Mouse (Mus musculus): ENCODE measurements at regions not wholly inside any gene's neighbourhood (a gene's known extent, or its start where the extent isn't known, plus 50 kb on each side); places are given as distances from the start of the nearest gene placed in this dataset.

DNA sequence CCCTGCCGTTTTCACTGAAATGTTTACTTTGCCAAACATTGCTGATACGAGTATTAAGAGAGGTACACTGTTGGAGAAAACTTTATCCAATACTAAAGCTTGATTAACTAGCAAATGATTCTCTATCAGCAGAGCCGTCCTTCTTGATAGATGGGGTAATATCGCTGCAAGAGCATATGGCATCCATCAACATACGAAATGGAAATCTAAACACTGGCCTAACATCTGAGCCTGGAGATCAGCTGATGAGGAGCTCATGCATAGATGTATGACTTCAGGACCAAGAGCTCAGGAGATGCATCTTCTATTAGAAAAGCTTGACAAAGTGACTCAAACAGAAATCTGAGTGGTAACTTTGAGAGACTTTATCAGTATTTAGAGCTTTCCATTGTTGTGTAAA is 666.5 kb downstream of the Defb40 start:
- H3K4me2 ChIP-seq (ENCODE audit: low read length): no peak overlapping the region
- ATAC-seq (ENCODE audit: insufficient number of reproducible peaks, insufficient read depth, low FRiP score, low read depth): no peak
- 69% methylated on average over 5 of the region's 5 CpGs for WGBS

DNA sequence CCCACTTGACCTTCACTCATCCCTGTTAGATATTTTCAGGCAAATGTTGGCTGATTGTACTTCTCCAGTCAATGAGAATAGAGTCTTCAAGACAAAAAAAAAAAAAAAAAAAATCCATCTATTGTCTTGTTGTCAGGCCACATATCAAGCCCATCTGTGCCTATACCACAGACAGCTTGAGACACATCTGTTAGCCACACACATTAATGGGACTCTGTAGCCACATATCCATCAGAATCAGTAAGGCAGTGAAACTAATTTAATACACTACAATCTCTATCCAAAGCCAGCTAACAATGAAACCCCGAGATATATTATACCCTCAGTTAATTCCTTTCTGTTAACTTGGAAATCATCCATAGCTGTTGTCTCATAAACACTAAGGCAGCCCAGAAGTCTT is 667.1 kb downstream of the Defb40 start:
- Histone ChIP-seq H3K4me3 (ENCODE audit: control insufficient read depth in 1 of 2, insufficient read depth in 1 of 2, low read depth in 1 of 2, low read length in 2 of 2) (no peak overlapping the region), H3K4me2 (ENCODE audit: low read length) (no peak overlapping the region), H3K27me3 (ENCODE audit: control insufficient read depth, insufficient read depth, low read length) (no peaks in the 10 kb centered on the region), H3K9me3 (ENCODE audit: control insufficient read depth, low read length) (no peaks in the 10 kb centered on the region), H3K9ac (ENCODE audit: low read length) (no peak overlapping the region), H3K27ac (replicated peaks in 1 of 2; ENCODE audit: control insufficient read depth in 1 of 2, insufficient read depth in 1 of 2, low read depth in 2 of 2, low read length in 2 of 2) (no peak overlapping the region), H3K4me1 (ENCODE audit: control insufficient read depth in 2 of 2, insufficient read depth in 2 of 2, low read length in 2 of 2) (no peaks in the 10 kb centered on the region), H3K36me3 (ENCODE audit: control insufficient read depth, insufficient read depth, low read length) (no peaks in the 10 kb centered on the region)
- WGBS: 88% methylated on average over 1 of the region's 1 CpGs
- no peak for ATAC-seq (ENCODE audit: insufficient number of reproducible peaks, insufficient read depth, low FRiP score, low read depth)

More for the DNA sequence above, 666.5 kb downstream of the Defb40 start:
- H3K27ac ChIP-seq (replicated peaks in 1 of 2; ENCODE audit: control insufficient read depth in 1 of 2, insufficient read depth in 1 of 2, low read depth in 2 of 2, low read length in 2 of 2): no peak overlapping the region
- no peak overlapping the region for H3K4me3 ChIP-seq (ENCODE audit: control insufficient read depth in 1 of 2, insufficient read depth in 1 of 2, low read depth in 1 of 2, low read length in 2 of 2)
- no peaks in the 10 kb centered on the region for H3K36me3 ChIP-seq (ENCODE audit: control insufficient read depth, insufficient read depth, low read length)
- H3K4me1 ChIP-seq (ENCODE audit: control insufficient read depth in 2 of 2, insufficient read depth in 2 of 2, low read length in 2 of 2): no peaks in the 10 kb centered on the region
- no peaks in the 10 kb centered on the region for H3K9me3 ChIP-seq (ENCODE audit: control insufficient read depth, low read length)
- H3K9ac ChIP-seq (ENCODE audit: low read length): no peak overlapping the region
- no peaks in the 10 kb centered on the region for H3K27me3 ChIP-seq (ENCODE audit: control insufficient read depth, insufficient read depth, low read length)

DNA sequence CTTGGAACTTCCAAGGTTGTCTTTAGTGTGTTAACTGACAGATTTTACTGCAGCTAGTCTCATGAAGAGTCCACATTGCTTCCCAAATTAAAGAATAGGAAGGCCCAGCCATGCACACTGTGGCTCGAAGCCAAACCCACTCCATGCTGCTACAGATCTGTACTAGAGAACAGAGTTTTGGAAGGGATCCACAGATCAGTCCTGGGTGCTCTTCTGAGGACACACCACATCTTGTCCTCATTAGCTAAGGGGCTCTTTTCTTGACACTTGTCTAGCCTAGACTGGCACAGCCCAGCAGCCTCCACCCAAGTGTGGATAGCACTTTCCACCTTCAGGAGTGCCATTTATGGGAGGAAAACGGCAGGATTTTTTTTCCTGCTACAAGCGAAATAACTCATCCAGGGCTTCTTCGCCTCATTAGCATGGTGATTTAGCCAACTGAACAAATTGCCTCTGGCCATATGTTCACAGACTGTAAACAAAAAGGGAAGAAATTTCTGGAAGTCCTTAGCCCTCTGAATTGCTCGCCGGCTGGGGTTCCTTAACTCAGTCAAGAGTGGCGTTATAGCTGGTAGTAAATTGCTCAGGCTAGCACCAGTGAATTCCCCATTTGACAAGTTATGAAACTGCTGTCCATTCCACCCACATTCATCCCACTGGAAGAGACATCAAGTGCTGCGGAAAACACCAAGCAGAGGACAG is 690.4 kb downstream of the Defb40 start:
- ATAC-seq (ENCODE audit: insufficient number of reproducible peaks, insufficient read depth, low FRiP score, low read depth): no peak

DNA sequence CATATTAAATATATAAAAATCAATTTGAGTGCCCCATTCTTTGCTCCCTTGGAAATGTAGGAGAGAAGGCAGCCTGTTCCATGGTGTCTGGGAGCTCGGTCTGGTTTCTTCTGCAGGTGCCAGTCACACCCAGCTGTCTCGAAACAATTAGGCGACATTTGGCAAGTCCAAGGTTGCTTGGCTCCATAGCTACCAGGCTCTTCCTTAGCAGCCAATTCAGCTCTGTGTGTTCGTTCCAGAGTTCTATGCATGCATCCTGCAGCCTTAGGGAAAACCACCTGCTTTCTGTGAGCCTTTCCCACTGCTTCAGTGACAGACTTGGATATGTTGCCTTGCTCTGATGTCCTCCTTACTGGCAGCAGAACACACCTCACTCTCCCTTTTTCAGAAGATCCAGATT is 698.1 kb downstream of the Defb40 start:
- H3K9me3 ChIP-seq (ENCODE audit: control insufficient read depth, low read length): no peaks in the 10 kb centered on the region
- WGBS: 59% methylated on average over 4 of the region's 4 CpGs
- no peak overlapping the region for H3K4me2 ChIP-seq (ENCODE audit: low read length)
- H3K4me1 ChIP-seq (ENCODE audit: control insufficient read depth in 2 of 2, insufficient read depth in 2 of 2, low read length in 2 of 2): no peaks in the 10 kb centered on the region
- no peak for ATAC-seq (ENCODE audit: insufficient number of reproducible peaks, insufficient read depth, low FRiP score, low read depth)
- no peak overlapping the region for H3K27ac ChIP-seq (replicated peaks in 1 of 2; ENCODE audit: control insufficient read depth in 1 of 2, insufficient read depth in 1 of 2, low read depth in 2 of 2, low read length in 2 of 2)
- H3K9ac ChIP-seq (ENCODE audit: low read length): no peak overlapping the region
- H3K36me3 ChIP-seq (ENCODE audit: control insufficient read depth, insufficient read depth, low read length): no peaks in the 10 kb centered on the region
- H3K27me3 ChIP-seq (ENCODE audit: control insufficient read depth, insufficient read depth, low read length): no peaks in the 10 kb centered on the region
- no peak overlapping the region for H3K4me3 ChIP-seq (ENCODE audit: control insufficient read depth in 1 of 2, insufficient read depth in 1 of 2, low read depth in 1 of 2, low read length in 2 of 2)

More for the DNA sequence above, 690.4 kb downstream of the Defb40 start:
- H3K27ac ChIP-seq (replicated peaks in 1 of 2; ENCODE audit: control insufficient read depth in 1 of 2, insufficient read depth in 1 of 2, low read depth in 2 of 2, low read length in 2 of 2): no peak overlapping the region
- no peak overlapping the region for H3K4me2 ChIP-seq (ENCODE audit: low read length)
- H3K36me3 ChIP-seq (ENCODE audit: control insufficient read depth, insufficient read depth, low read length): no peaks in the 10 kb centered on the region
- H3K4me3 ChIP-seq (ENCODE audit: control insufficient read depth in 1 of 2, insufficient read depth in 1 of 2, low read depth in 1 of 2, low read length in 2 of 2): no peak overlapping the region
- WGBS: 80% methylated on average over 8 of the region's 8 CpGs
- no peaks in the 10 kb centered on the region for H3K4me1 ChIP-seq (ENCODE audit: control insufficient read depth in 2 of 2, insufficient read depth in 2 of 2, low read length in 2 of 2)
- no peak overlapping the region for H3K9ac ChIP-seq (ENCODE audit: low read length)
- no peaks in the 10 kb centered on the region for H3K9me3 ChIP-seq (ENCODE audit: control insufficient read depth, low read length)
- H3K27me3 ChIP-seq (ENCODE audit: control insufficient read depth, insufficient read depth, low read length): no peaks in the 10 kb centered on the region

DNA sequence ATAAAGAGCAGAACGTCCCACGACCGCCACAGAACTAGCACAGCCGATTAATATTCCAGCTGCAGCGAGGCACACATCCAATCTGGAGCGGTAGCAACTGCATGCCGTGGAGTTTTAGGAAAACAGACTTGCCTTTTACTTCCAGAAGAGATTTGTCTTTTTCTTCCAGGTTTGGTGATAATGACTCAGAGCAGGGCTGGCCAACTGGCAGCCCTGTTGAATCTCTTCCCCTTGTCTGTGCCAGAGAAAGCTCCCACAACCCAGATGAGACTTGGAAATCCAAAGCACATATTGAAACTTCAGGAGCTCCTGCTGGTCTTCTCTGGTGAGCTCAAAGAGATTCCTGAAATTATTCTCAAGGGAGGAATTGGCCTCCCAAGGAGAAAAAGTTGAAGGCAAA is 709.8 kb downstream of the Defb40 start:
- Histone ChIP-seq H3K4me1 (ENCODE audit: control insufficient read depth in 2 of 2, insufficient read depth in 2 of 2, low read length in 2 of 2) (no peaks in the 10 kb centered on the region), H3K36me3 (ENCODE audit: control insufficient read depth, insufficient read depth, low read length) (no peaks in the 10 kb centered on the region), H3K9ac (ENCODE audit: low read length) (no peak overlapping the region), H3K27me3 (ENCODE audit: control insufficient read depth, insufficient read depth, low read length) (no peaks in the 10 kb centered on the region), H3K9me3 (ENCODE audit: control insufficient read depth, low read length) (no peaks in the 10 kb centered on the region), H3K4me2 (ENCODE audit: low read length) (no peak overlapping the region), H3K27ac (replicated peaks in 1 of 2; ENCODE audit: control insufficient read depth in 1 of 2, insufficient read depth in 1 of 2, low read depth in 2 of 2, low read length in 2 of 2) (no peak overlapping the region), H3K4me3 (ENCODE audit: control insufficient read depth in 1 of 2, insufficient read depth in 1 of 2, low read depth in 1 of 2, low read length in 2 of 2) (no peak overlapping the region)
- WGBS: 83% methylated on average over 7 of the region's 7 CpGs
- ATAC-seq (ENCODE audit: insufficient number of reproducible peaks, insufficient read depth, low FRiP score, low read depth): no peak

DNA sequence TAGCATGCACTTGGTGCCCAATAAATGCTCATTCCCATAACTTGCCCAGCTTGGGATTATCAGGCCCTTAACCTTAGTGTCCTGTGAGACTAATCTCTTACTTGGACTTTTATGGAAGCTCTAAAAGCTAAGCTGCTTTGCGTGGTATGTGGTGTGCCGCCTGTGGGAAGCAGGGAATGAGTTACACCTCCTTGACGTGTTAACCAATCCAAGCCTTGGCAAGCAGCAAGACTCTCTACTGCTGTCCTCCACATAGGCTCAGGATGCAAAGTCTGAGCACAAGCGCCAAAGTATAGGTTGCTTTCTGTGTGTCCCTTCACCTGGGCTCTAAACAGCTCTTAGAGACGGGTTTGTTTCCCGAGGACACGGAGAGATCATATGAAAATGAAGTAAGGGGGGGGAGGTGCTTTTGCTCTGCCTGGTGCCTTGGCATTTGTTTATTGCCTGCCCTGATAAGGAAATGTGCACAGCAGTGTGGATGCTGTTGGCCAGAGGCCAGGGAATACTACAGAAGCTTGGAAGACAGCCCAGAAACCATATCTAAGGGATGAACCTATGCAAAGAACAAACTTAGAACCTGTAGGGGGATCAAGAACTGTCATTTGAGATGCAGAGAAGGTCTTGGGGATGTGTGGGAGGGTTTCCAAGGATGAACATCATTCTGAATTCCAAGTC is 719.6 kb downstream of the Defb40 start:
- Histone ChIP-seq H3K27me3 (ENCODE audit: control insufficient read depth, insufficient read depth, low read length) (no peaks in the 10 kb centered on the region), H3K36me3 (ENCODE audit: control insufficient read depth, insufficient read depth, low read length) (no peaks in the 10 kb centered on the region), H3K9me3 (ENCODE audit: control insufficient read depth, low read length) (no peaks in the 10 kb centered on the region), H3K4me3 (ENCODE audit: control insufficient read depth in 1 of 2, insufficient read depth in 1 of 2, low read depth in 1 of 2, low read length in 2 of 2) (no peak overlapping the region), H3K9ac (ENCODE audit: low read length) (no peak overlapping the region), H3K4me1 (ENCODE audit: control insufficient read depth in 2 of 2, insufficient read depth in 2 of 2, low read length in 2 of 2) (peaks cover 0 to 4% of the 10 kb centered on the region in 2 experiments; a peak in 1 of 4 replicates), H3K4me2 (ENCODE audit: low read length) (no peak overlapping the region), H3K27ac (replicated peaks in 1 of 2; ENCODE audit: control insufficient read depth in 1 of 2, insufficient read depth in 1 of 2, low read depth in 2 of 2, low read length in 2 of 2) (peak overlapping the region in 1 of 2 experiments; percentile 62; a peak in 2 of 4 replicates)
- WGBS: 56% methylated on average over 7 of the region's 7 CpGs
- ATAC-seq (ENCODE audit: insufficient number of reproducible peaks, insufficient read depth, low FRiP score, low read depth): peak; percentile 78

DNA sequence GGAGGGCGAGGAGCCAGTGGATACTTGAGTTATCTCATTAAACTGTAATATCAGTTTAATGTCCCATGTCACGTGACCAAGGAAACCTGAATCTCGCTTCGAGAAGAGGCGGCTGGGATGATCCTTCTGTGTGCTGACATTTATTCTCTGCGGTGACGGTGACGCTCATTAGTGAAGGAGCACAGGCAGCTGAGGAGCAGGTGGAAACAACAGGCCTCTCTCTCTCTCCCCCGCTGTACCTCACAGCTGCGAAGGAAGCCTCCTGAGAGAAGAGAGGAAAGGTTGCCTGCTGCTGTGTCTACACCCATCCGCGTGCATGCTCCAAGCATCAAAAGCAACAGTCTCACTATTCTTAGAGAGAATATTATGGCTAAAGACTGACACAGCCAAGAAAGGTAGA is 731.8 kb downstream of the Defb40 start:
- Histone ChIP-seq H3K4me2 (ENCODE audit: low read length) (no peak overlapping the region), H3K4me3 (ENCODE audit: control insufficient read depth in 1 of 2, insufficient read depth in 1 of 2, low read depth in 1 of 2, low read length in 2 of 2) (no peak overlapping the region), H3K27ac (replicated peaks in 1 of 2; ENCODE audit: control insufficient read depth in 1 of 2, insufficient read depth in 1 of 2, low read depth in 2 of 2, low read length in 2 of 2) (no peak overlapping the region), H3K27me3 (ENCODE audit: control insufficient read depth, insufficient read depth, low read length) (no peaks in the 10 kb centered on the region), H3K9me3 (ENCODE audit: control insufficient read depth, low read length) (no peaks in the 10 kb centered on the region), H3K36me3 (ENCODE audit: control insufficient read depth, insufficient read depth, low read length) (no peaks in the 10 kb centered on the region), H3K9ac (ENCODE audit: low read length) (no peak overlapping the region), H3K4me1 (ENCODE audit: control insufficient read depth in 2 of 2, insufficient read depth in 2 of 2, low read length in 2 of 2) (no peaks in the 10 kb centered on the region)
- no peak for ATAC-seq (ENCODE audit: insufficient number of reproducible peaks, insufficient read depth, low FRiP score, low read depth)
- 84% methylated on average over 12 of the region's 12 CpGs for WGBS
